Mouse (Mus musculus): ENCODE results near the gene Gm12394. TPM values are rescaled to one million over a fixed set of nuclear protein-coding genes. Genes with fewer than 3 reads are reported as not detected.
"Not testable (repeated sequence)": the region's sequence is repeated elsewhere in the genome, so short reads cannot be mapped to it uniquely, and the experiment has no call there.

Gene Gm12394
- polyA plus RNA-seq (2011; ENCODE audit: insufficient read depth, insufficient read length, low read depth, missing spikeins) = not detected in 2 replicates

DNA sequence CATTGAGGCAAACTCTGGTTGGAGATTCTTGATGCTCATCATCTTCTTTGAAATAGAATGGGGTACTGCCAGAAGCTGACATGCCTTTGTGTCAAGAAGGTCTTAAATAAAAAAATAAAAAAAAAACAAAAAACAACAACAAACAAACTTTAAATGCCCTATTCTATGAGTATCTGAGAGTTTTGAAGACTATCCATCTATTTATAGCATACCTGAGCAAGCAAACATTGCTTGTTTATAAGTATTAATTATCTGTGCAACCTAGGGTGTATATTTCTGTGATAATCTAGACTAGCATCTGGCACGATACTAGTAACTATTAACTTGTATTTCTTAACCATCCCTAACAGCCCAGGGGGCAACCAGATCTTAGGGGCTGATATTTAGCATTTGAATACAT lies at the start of gene Gm12394:
Gm12394 (minus strand) TSS at position 101 of the 400 bp plus-strand sequence.
- H3K27ac ChIP-seq (ENCODE audit: insufficient read depth, low read length); H3K9ac ChIP-seq (ENCODE audit: low read depth, poor library complexity, severe bottlenecking); H3K4me1 ChIP-seq (ENCODE audit: control insufficient read depth, insufficient read depth, low read length); H3K36me3 ChIP-seq (ENCODE audit: control insufficient read depth, insufficient read depth, low read length, poor library complexity, severe bottlenecking); H3K27me3 ChIP-seq (ENCODE audit: control insufficient read depth, insufficient read depth, low read length, poor library complexity, severe bottlenecking); H3K4me3 ChIP-seq (ENCODE audit: low read depth, low read length); H3K9me3 ChIP-seq (replicated peaks; ENCODE audit: control insufficient read depth, insufficient read depth, low read length, poor library complexity, severe bottlenecking): not testable (repeated sequence)

DNA sequence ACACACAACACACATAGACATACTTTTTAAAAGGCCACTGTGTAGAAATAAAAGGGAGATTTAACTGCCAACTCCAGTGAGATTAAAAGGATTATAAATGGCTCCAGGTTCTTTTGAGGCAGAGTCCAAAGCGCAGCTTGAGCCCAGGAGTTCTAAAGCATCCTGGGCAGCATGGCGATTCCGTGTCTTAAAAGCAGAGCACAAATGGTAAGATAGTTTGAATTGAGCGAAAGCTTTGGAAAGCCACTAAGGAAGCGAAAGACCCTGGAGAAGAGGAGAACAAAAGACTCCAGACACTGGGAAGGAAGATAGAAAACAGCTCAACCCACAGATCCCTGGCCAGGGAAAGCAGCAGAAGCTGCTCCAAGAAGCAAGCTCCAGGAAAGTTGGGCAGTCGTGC lies 48.4 kb upstream of the Gm12394 start:
- no peak overlapping the region for H3K27ac ChIP-seq (ENCODE audit: insufficient read depth, low read length)
- H3K9me3 ChIP-seq (replicated peaks; ENCODE audit: control insufficient read depth, insufficient read depth, low read length, poor library complexity, severe bottlenecking) = no peaks in the 10 kb centered on the region
- no peak for TF ChIP-seq EP300 (IDR thresholded peaks at IDR 0.05; ENCODE audit: insufficient read depth, low read depth, low read length)
- no peak for TF ChIP-seq CTCF (IDR thresholded peaks at IDR 0.05; ENCODE audit: low read depth, low read length)
- TF ChIP-seq POLR2A (IDR thresholded peaks at IDR 0.05; ENCODE audit: insufficient read depth, low read length) = no peak

DNA sequence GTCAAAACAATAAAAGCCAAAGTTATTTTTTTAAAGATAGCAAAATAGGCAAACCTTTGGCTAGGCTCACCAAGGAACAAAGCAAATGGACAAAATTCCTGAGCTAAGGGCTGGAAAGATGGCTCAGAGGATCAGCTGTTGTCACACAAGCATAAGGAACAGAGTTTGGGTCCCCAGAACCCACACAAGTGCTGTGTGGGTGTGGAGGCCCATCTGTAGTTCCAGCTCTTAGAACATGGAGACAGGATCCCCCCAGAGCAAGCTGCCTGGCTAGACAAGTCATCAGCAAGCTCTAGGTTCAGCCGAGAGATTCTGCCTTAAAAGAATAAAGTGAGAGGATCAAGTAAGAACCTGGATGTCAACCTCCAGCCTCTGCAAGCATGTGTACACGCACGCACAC lies 48.0 kb upstream of the Gm12394 start:
- Histone ChIP-seq H3K27me3 (ENCODE audit: control insufficient read depth, insufficient read depth, low read length, poor library complexity, severe bottlenecking) (no peaks in the 10 kb centered on the region; the same call in 1 of the 2 replicates), H3K9ac (ENCODE audit: low read depth, poor library complexity, severe bottlenecking) (no peak overlapping the region), H3K4me1 (ENCODE audit: control insufficient read depth, insufficient read depth, low read length) (no peaks in the 10 kb centered on the region), H3K36me3 (ENCODE audit: control insufficient read depth, insufficient read depth, low read length, poor library complexity, severe bottlenecking) (no peaks in the 10 kb centered on the region), H3K9me3 (replicated peaks; ENCODE audit: control insufficient read depth, insufficient read depth, low read length, poor library complexity, severe bottlenecking) (no peaks in the 10 kb centered on the region), H3K4me3 (ENCODE audit: low read depth, low read length) (no peak overlapping the region), H3K27ac (ENCODE audit: insufficient read depth, low read length) (no peak overlapping the region)
- no peak for TF ChIP-seq POLR2A (IDR thresholded peaks at IDR 0.05; ENCODE audit: insufficient read depth, low read length)
- no peak for TF ChIP-seq CTCF (IDR thresholded peaks at IDR 0.05; ENCODE audit: low read depth, low read length)
- no peak for TF ChIP-seq EP300 (IDR thresholded peaks at IDR 0.05; ENCODE audit: insufficient read depth, low read depth, low read length)

More for the DNA sequence above, 48.4 kb upstream of the Gm12394 start:
- Histone ChIP-seq H3K4me3 (ENCODE audit: low read depth, low read length) (no peak overlapping the region), H3K4me1 (ENCODE audit: control insufficient read depth, insufficient read depth, low read length) (no peaks in the 10 kb centered on the region), H3K36me3 (ENCODE audit: control insufficient read depth, insufficient read depth, low read length, poor library complexity, severe bottlenecking) (no peaks in the 10 kb centered on the region), H3K27me3 (ENCODE audit: control insufficient read depth, insufficient read depth, low read length, poor library complexity, severe bottlenecking) (no peaks in the 10 kb centered on the region; the same call in 1 of the 2 replicates), H3K9ac (ENCODE audit: low read depth, poor library complexity, severe bottlenecking) (no peak overlapping the region)

DNA sequence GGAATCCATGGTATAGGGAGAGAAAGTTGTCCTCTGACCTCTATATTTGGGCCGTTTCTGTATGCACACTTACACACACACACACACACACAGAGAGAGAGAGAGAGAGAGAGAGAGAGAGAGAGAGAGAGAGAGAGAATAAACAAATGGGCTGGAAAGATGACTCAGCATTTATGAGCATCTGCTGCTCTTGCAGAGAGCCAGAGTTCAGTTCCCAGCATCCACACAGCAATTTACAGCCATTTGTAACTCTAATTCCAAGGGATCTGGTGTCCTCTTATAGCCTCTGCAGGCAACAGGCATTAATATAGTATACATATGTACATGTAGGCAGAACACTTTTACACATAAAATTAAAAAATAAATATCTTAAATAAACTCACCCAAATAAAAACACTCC lies 47.4 kb upstream of the Gm12394 start:
- Histone ChIP-seq H3K9me3 (replicated peaks; ENCODE audit: control insufficient read depth, insufficient read depth, low read length, poor library complexity, severe bottlenecking) (no peaks in the 10 kb centered on the region), H3K27me3 (ENCODE audit: control insufficient read depth, insufficient read depth, low read length, poor library complexity, severe bottlenecking) (no peaks in the 10 kb centered on the region; the same call in 1 of the 2 replicates), H3K9ac (ENCODE audit: low read depth, poor library complexity, severe bottlenecking) (no peak overlapping the region), H3K27ac (ENCODE audit: insufficient read depth, low read length) (no peak overlapping the region), H3K4me1 (ENCODE audit: control insufficient read depth, insufficient read depth, low read length) (no peaks in the 10 kb centered on the region), H3K4me3 (ENCODE audit: low read depth, low read length) (no peak overlapping the region), H3K36me3 (ENCODE audit: control insufficient read depth, insufficient read depth, low read length, poor library complexity, severe bottlenecking) (no peaks in the 10 kb centered on the region)
- no peak for TF ChIP-seq POLR2A (IDR thresholded peaks at IDR 0.05; ENCODE audit: insufficient read depth, low read length)
- no peak for TF ChIP-seq EP300 (IDR thresholded peaks at IDR 0.05; ENCODE audit: insufficient read depth, low read depth, low read length)
- TF ChIP-seq CTCF (IDR thresholded peaks at IDR 0.05; ENCODE audit: low read depth, low read length) = no peak

DNA sequence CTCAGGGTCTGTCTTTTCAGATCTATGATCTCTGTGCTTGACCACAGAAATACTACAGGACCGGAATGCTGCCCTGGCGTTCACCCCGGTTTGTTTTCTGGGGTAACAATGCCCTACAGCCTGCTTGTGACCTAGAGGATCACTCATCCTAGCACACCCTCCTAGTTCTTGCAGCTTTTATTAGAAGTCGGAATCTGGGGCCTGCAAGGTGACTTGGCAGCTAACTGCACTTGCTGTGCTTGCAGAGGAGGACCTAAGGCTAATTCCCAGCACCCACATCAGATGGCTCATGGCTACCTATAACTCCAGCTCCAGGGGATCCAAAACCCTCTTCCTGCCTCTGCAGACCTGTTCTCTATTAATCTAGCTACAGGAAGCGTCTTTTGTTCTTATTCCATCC lies 46.2 kb upstream of the Gm12394 start:
- TF ChIP-seq EP300 (IDR thresholded peaks at IDR 0.05; ENCODE audit: insufficient read depth, low read depth, low read length) (no peak), CTCF (IDR thresholded peaks at IDR 0.05; ENCODE audit: low read depth, low read length) (no peak), POLR2A (IDR thresholded peaks at IDR 0.05; ENCODE audit: insufficient read depth, low read length) (no peak)
- Histone ChIP-seq H3K9me3 (replicated peaks; ENCODE audit: control insufficient read depth, insufficient read depth, low read length, poor library complexity, severe bottlenecking) (no peaks in the 10 kb centered on the region), H3K36me3 (ENCODE audit: control insufficient read depth, insufficient read depth, low read length, poor library complexity, severe bottlenecking) (no peaks in the 10 kb centered on the region), H3K4me1 (ENCODE audit: control insufficient read depth, insufficient read depth, low read length) (no peaks in the 10 kb centered on the region), H3K27ac (ENCODE audit: insufficient read depth, low read length) (no peak overlapping the region), H3K4me3 (ENCODE audit: low read depth, low read length) (no peak overlapping the region), H3K9ac (ENCODE audit: low read depth, poor library complexity, severe bottlenecking) (no peak overlapping the region), H3K27me3 (ENCODE audit: control insufficient read depth, insufficient read depth, low read length, poor library complexity, severe bottlenecking) (no peaks in the 10 kb centered on the region; the same call in 1 of the 2 replicates)

DNA sequence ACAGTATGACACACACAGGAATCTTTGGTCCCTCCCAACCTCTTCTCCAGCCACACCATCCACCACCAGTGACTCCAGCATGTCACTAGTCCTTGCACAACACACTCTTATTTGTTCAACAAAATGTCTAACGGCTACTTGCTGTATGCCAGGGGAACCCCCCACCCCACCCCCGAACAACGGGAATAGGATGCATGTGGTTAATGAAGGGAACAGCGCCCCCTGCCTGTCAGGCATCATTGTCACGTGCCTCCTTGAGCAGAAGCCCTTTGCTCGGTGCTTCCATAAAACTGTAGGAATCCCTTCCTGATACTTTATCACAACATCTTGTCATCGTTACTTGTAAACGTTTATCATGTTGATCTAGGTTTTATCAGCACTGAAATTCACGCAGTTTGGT lies 45.6 kb upstream of the Gm12394 start:
- Histone ChIP-seq H3K4me1 (ENCODE audit: control insufficient read depth, insufficient read depth, low read length) (no peaks in the 10 kb centered on the region), H3K9ac (ENCODE audit: low read depth, poor library complexity, severe bottlenecking) (no peak overlapping the region), H3K4me3 (ENCODE audit: low read depth, low read length) (no peak overlapping the region), H3K36me3 (ENCODE audit: control insufficient read depth, insufficient read depth, low read length, poor library complexity, severe bottlenecking) (no peaks in the 10 kb centered on the region), H3K27me3 (ENCODE audit: control insufficient read depth, insufficient read depth, low read length, poor library complexity, severe bottlenecking) (no peaks in the 10 kb centered on the region; the same call in 1 of the 2 replicates), H3K9me3 (replicated peaks; ENCODE audit: control insufficient read depth, insufficient read depth, low read length, poor library complexity, severe bottlenecking) (no peaks in the 10 kb centered on the region), H3K27ac (ENCODE audit: insufficient read depth, low read length) (no peak overlapping the region)
- no peak for TF ChIP-seq EP300 (IDR thresholded peaks at IDR 0.05; ENCODE audit: insufficient read depth, low read depth, low read length)
- peak; percentile 65 for TF ChIP-seq CTCF (IDR thresholded peaks at IDR 0.05; ENCODE audit: low read depth, low read length)
